10 mouse cellular contexts compared by ENCODE assay signal in the genomic region with DNA sequence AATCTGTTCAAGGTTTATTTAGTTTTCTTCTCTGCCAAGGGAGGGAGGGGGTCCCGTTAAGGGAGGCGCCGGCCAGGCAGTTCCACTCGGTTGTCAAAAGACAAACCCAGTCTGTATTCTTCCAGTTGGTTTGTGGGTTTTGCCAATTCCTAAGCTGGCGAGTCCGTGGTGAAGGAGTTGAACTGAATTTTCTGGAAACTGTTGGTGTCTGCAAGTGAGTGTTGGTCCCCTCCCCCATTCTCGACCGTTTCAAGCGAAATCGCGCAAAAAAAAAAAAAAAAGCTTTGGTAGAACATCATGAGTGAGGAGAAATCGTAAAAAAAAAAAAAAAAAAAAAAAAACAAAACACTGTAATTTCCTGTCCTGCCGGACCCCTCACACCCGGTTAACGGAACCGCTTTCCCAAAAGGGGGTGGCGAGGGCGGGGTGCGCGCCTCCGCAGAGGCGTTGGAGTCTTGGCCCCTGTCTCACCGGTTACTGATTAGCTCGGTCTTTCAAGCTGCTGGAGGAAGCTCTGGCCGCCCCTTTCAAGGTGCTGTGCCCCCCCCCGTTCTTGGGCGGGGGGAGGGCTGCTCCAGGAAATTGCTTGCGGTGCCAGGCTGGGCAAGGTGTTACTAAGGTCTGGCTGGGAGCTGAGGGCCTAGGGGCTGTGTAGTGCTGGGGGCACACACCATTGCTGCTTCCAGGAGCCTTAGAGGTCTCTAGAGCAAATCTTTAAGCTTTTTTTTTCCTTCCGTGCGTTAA. TPM values are rescaled to one million over a fixed set of nuclear protein-coding genes. Genes with fewer than 3 reads are reported as not detected.
DNase-seq lines count a peak whose midpoint lies in the region; ATAC-seq and TF ChIP-seq lines count a peak whose summit lies in the region.
"Had no signal": no experiment of that assay in that cellular context is flagged by ENCODE, and none has a peak within 500 bp of the region (broad histone marks: within the 10 kb centered on the region; RNA-seq: fewer than 3 reads in every experiment).

No protein-coding gene starts in this region.

- peak overlapping the region; percentile 61 for H3K4me2 ChIP-seq in lung, embryonic 14.5 days
- H3K4me2 ChIP-seq in hindbrain, embryonic 15.5 days, result peak overlapping the region; percentile 59
- H3K4me2 ChIP-seq: midbrain, embryonic 12.5 days had no signal

- peak; percentile 62 for DNase-seq in lung, embryonic 14.5 days
- no peak for DNase-seq in lung, adult 2 months
- DNase-seq in kidney, postnatal 14 days, result peak; percentile 91
- no peak for DNase-seq in MN1 (ENCODE audit: low spot score)
- no peak for DNase-seq in thymus, postnatal 36 days
- DNase-seq in embryo, embryonic 9.5 days (ENCODE audit: extremely low spot score), result no peak

- no peak for ATAC-seq in lung, embryonic 14.5 days (ENCODE audit: insufficient read depth)
- no peak for ATAC-seq in hindbrain, embryonic 15.5 days (ENCODE audit: low FRiP score, low read depth)

- TF ChIP-seq CTCF in lung, embryonic 14.5 days (IDR thresholded peaks at IDR 0.05; ENCODE audit: low read depth), result no peak
- no peak for TF ChIP-seq CTCF in lung, adult 2 months (IDR thresholded peaks at IDR 0.05; ENCODE audit: insufficient read depth, low read length)
- TF ChIP-seq CTCF in small intestine, adult 2 months (IDR thresholded peaks at IDR 0.05; ENCODE audit: extremely low read depth, insufficient read length, insufficient replicate concordance, low read depth, low read length), result no peak

- H3K27ac ChIP-seq in lung, embryonic 14.5 days (ENCODE audit: low read depth), result no peak overlapping the region
- peak overlapping the region; percentile 75 for H3K27ac ChIP-seq in hindbrain, embryonic 15.5 days (replicated peaks)
- no peak overlapping the region for H3K27ac ChIP-seq in small intestine, adult 2 months (ENCODE audit: insufficient read depth, low read depth, low read length)
- H3K27ac ChIP-seq: midbrain, embryonic 12.5 days had no signal

- WGBS in lung, embryonic 14.5 days, result 2% methylated on average over 30 of the region's 30 CpGs
- 2% methylated on average over 30 of the region's 30 CpGs for WGBS in lung, adult 2 months
- WGBS in hindbrain, embryonic 15.5 days, result 1% methylated on average over 30 of the region's 30 CpGs
- WGBS in small intestine, adult 2 months, result 2% methylated on average over 30 of the region's 30 CpGs

- H3K27me3 ChIP-seq in lung, embryonic 14.5 days (ENCODE audit: insufficient read depth, low read length), result peaks cover 97% of the 10 kb centered on the region
- H3K27me3 ChIP-seq in hindbrain, embryonic 15.5 days, result peaks cover 87% of the 10 kb centered on the region
- H3K27me3 ChIP-seq in small intestine, adult 2 months (ENCODE audit: control insufficient read depth, insufficient read depth, low read length), result peaks cover 73% of the 10 kb centered on the region

- H3K9ac ChIP-seq in lung, embryonic 14.5 days, result peak overlapping the region; percentile 42
- peak overlapping the region; percentile 26; the same call in 1 of the 2 replicates for H3K9ac ChIP-seq in hindbrain, embryonic 15.5 days
- H3K9ac ChIP-seq: midbrain, embryonic 12.5 days had no signal

- peak overlapping the region; percentile 23 for H3K4me3 ChIP-seq in lung, embryonic 14.5 days (ENCODE audit: low read depth, low read length)
- no peak overlapping the region for H3K4me3 ChIP-seq in lung, adult 2 months (replicated peaks; ENCODE audit: extremely low read depth, low read depth, low read length)
- peak overlapping the region; percentile 47 for H3K4me3 ChIP-seq in hindbrain, embryonic 15.5 days
- H3K4me3 ChIP-seq in small intestine, adult 2 months (ENCODE audit: low read depth, low read length), result peak overlapping the region; percentile 50
- H3K4me3 ChIP-seq: midbrain, embryonic 12.5 days had no signal

- no peaks in the 10 kb centered on the region for H3K36me3 ChIP-seq in lung, embryonic 14.5 days (ENCODE audit: insufficient read depth)
- H3K36me3 ChIP-seq in hindbrain, embryonic 15.5 days, result no peaks in the 10 kb centered on the region
- H3K36me3 ChIP-seq in small intestine, adult 2 months (ENCODE audit: control insufficient read depth, insufficient read depth, low read length), result no peaks in the 10 kb centered on the region
- H3K36me3 ChIP-seq: midbrain, embryonic 12.5 days had no signal

- 0 out of 2 replicates have a peak, but pooled peaks cover 4% of the 10 kb centered on the region for H3K4me1 ChIP-seq in lung, embryonic 14.5 days (ENCODE audit: insufficient read depth)
- peaks cover 4% of the 10 kb centered on the region; the same call in 1 of the 2 replicates for H3K4me1 ChIP-seq in lung, adult 2 months (ENCODE audit: control insufficient read depth, insufficient read depth, low read length)
- 0 out of 2 replicates have a peak, but pooled peaks cover 2% of the 10 kb centered on the region for H3K4me1 ChIP-seq in hindbrain, embryonic 15.5 days (replicated peaks)
- H3K4me1 ChIP-seq in small intestine, adult 2 months (ENCODE audit: control insufficient read depth, insufficient read depth, insufficient read length, low read length), result peaks cover 5% of the 10 kb centered on the region; the same call in 1 of the 2 replicates
- H3K4me1 ChIP-seq: midbrain, embryonic 12.5 days had no signal

- H3K9me3 ChIP-seq in lung, embryonic 14.5 days (ENCODE audit: low read depth, low read length), result no peaks in the 10 kb centered on the region
- H3K9me3 ChIP-seq in hindbrain, embryonic 15.5 days, result no peaks in the 10 kb centered on the region
- H3K9me3 ChIP-seq: midbrain, embryonic 12.5 days had no signal

- TF ChIP-seq POLR2A in lung, adult 2 months (IDR thresholded peaks at IDR 0.05; ENCODE audit: borderline replicate concordance, extremely low read depth, low read depth, low read length), result no peak
- TF ChIP-seq POLR2A in small intestine, adult 2 months (IDR thresholded peaks at IDR 0.05; ENCODE audit: low read depth, low read length), result no peak

RNA-seq across cellular contexts. Expression of a gene that starts 3.0 kb away (rescaled TPM):
- polyA plus RNA-seq in lung, embryonic 14.5 days (2014; fragmentation: Nextera tagmentation; extraction: Ambion mirVana), result 19.7 and 24.4 TPM in 2 replicates
- 8.1 and 8.2 TPM in 2 replicates for polyA plus RNA-seq in lung, adult 2 months (2012; rRNA removed)
- 52.1 and 66.7 TPM in 2 replicates for polyA plus RNA-seq in hindbrain, embryonic 15.5 days (2015; fragmentation: Nextera tagmentation; extraction: Ambion mirVana)
- 1.0 and 8.3 TPM in 2 replicates for polyA plus RNA-seq in small intestine, adult 2 months (2012; rRNA removed)
- polyA plus RNA-seq: cortical plate, adult 2 months; midbrain, embryonic 12.5 days had no signal

RNA-seq across cellular contexts. Expression of a gene that starts 7.9 kb away (rescaled TPM):
- 65.9 and 76.1 TPM in 2 replicates for polyA plus RNA-seq in lung, embryonic 14.5 days (2014; fragmentation: Nextera tagmentation; extraction: Ambion mirVana)
- 12.1 and 15.6 TPM in 2 replicates for polyA plus RNA-seq in lung, adult 2 months (2012; rRNA removed)
- 115 and 140 TPM in 2 replicates for polyA plus RNA-seq in hindbrain, embryonic 15.5 days (2015; fragmentation: Nextera tagmentation; extraction: Ambion mirVana)
- 1.8 and 3.2 TPM in 2 replicates for polyA plus RNA-seq in small intestine, adult 2 months (2012; rRNA removed)
- polyA plus RNA-seq: cortical plate, adult 2 months; midbrain, embryonic 12.5 days had no signal

RNA-seq across cellular contexts. Expression of a gene that starts 8.8 kb away (rescaled TPM):
- polyA plus RNA-seq in lung, embryonic 14.5 days (2014; fragmentation: Nextera tagmentation; extraction: Ambion mirVana), result 2.1 and 3.5 TPM in 2 replicates
- polyA plus RNA-seq in lung, adult 2 months (2012; rRNA removed), result 0.52 and 1.1 TPM in 2 replicates
- polyA plus RNA-seq in hindbrain, embryonic 15.5 days (2015; fragmentation: Nextera tagmentation; extraction: Ambion mirVana), result 26.5 and 33.6 TPM in 2 replicates
- 0.17 and 1.5 TPM in 2 replicates for polyA plus RNA-seq in small intestine, adult 2 months (2012; rRNA removed)
- polyA plus RNA-seq: cortical plate, adult 2 months; midbrain, embryonic 12.5 days had no signal

RNA-seq across cellular contexts. Expression of a gene that starts 13.6 kb away (rescaled TPM):
- 0.99 and 1.4 TPM in 2 replicates for polyA plus RNA-seq in lung, embryonic 14.5 days (2014; fragmentation: Nextera tagmentation; extraction: Ambion mirVana)
- polyA plus RNA-seq in lung, adult 2 months (2012; rRNA removed), result 0.18 and 0.44 TPM in 2 replicates
- 18.2 and 26.1 TPM in 2 replicates for polyA plus RNA-seq in hindbrain, embryonic 15.5 days (2015; fragmentation: Nextera tagmentation; extraction: Ambion mirVana)
- 0.38 and 5.3 TPM in 2 replicates for polyA plus RNA-seq in small intestine, adult 2 months (2012; rRNA removed)
- polyA plus RNA-seq: cortical plate, adult 2 months; midbrain, embryonic 12.5 days had no signal

RNA-seq across cellular contexts. Expression of a gene that starts 22.8 kb away (rescaled TPM):
- polyA plus RNA-seq in lung, embryonic 14.5 days (2014; fragmentation: Nextera tagmentation; extraction: Ambion mirVana), result 3.8 and 3.9 TPM in 2 replicates
- 9.9 and 12.5 TPM in 2 replicates for polyA plus RNA-seq in lung, adult 2 months (2012; rRNA removed)
- 3.5 and 3.8 TPM in 2 replicates for polyA plus RNA-seq in hindbrain, embryonic 15.5 days (2015; fragmentation: Nextera tagmentation; extraction: Ambion mirVana)
- polyA plus RNA-seq in small intestine, adult 2 months (2012; rRNA removed), result 1.4 and 2.9 TPM in 2 replicates
- polyA plus RNA-seq: cortical plate, adult 2 months; midbrain, embryonic 12.5 days had no signal

Comparison
In these comparisons a context has a peak if more than half of its experiments do, and no peak if none do; other contexts are left out.
1. DNase-seq: peak in lung, embryonic 14.5 days (single experiment) and kidney, postnatal 14 days (single experiment); none in lung, adult 2 months (single experiment), MN1 (single experiment), thymus, postnatal 36 days (0 of 2) and embryo, embryonic 9.5 days (single experiment).